Mouse (Mus musculus) thymus, adult 2 months (tissue): ENCODE data around the gene Susd6.

Experiments used
- CTCF ChIP-seq: fragments of 200-500 bp; IDR thresholded peaks from 2 replicates; pipeline ENCODE4 v1.5.1; 2012; ENCODE audit warnings: mild to moderate bottlenecking, control low read depth, low read length, moderate library complexity, borderline replicate concordance; ENCODE audit not compliant: control insufficient read depth, poor library complexity, insufficient read depth; ENCODE audit errors: extremely low read depth
- POLR2A ChIP-seq: fragments of 200-500 bp; IDR thresholded peaks from 2 replicates; pipeline ENCODE4 v1.6.1; 2012; ENCODE audit warnings: mild to moderate bottlenecking, low read length, control low read depth, moderate library complexity; ENCODE audit not compliant: control insufficient read depth, poor library complexity, insufficient read depth; ENCODE audit errors: extremely low read depth

- TF ChIP-seq CTCF (no peak), POLR2A (no peak)
These were observed 42.0 kb downstream of the Susd6 start for GRCm38 (mm10) chr12:80832313-80832712.
